Mouse (Mus musculus): ENCODE measurements around the gene Scd2.

GRCm38 (mm10) chr19:44266458-44266823, 27.0 kb upstream of the Scd2 start:
- TF ChIP-seq CTCF (IDR thresholded peaks at IDR 0.05; ENCODE audit: borderline replicate concordance, insufficient read depth, low read length) (no peak), POLR2A (IDR thresholded peaks at IDR 0.05; ENCODE audit: low read depth, low read length) (no peak)
